Mouse (Mus musculus) hindlimb bud, embryonic 11.5 days (tissue): ENCODE results near the gene 4932414N04Rik.
"Not testable (repeated sequence)": the region's sequence is repeated elsewhere in the genome, so short reads cannot be mapped to it uniquely, and the experiment has no call there.

Experiments used
- DNase-seq: peaks from one replicate; pipeline ENCODE4 v3.0.0-alpha.2; 2012; ENCODE audit warnings: low read depth, low spot score; ENCODE audit errors: extremely low spot score

4932414N04Rik gene

GRCm38 (mm10) chr2:68656186-68656585 is at the start of gene 4932414N04Rik:
TSS of gene 4932414N04Rik (plus strand) at chr2:68656486.
- not testable (repeated sequence) for DNase-seq

GRCm38 (mm10) chr2:68732216-68732615 is 75.9 kb downstream of the 4932414N04Rik start:
- DNase-seq: no peak

GRCm38 (mm10) chr2:68739772-68740739 is 83.8 kb downstream of the 4932414N04Rik start:
- DNase-seq: no peak

- DNase-seq: peak; percentile 14
Measured at GRCm38 (mm10) chr2:68744599-68744998, 88.3 kb downstream of the 4932414N04Rik start.

GRCm38 (mm10) chr2:68756179-68756578 is 99.9 kb downstream of the 4932414N04Rik start:
- DNase-seq: no peak

GRCm38 (mm10) chr2:68756793-68757192 is 100.5 kb downstream of the 4932414N04Rik start:
- peak; percentile 8 for DNase-seq

GRCm38 (mm10) chr2:68765371-68765770 is 109.1 kb downstream of the 4932414N04Rik start:
- no peak for DNase-seq

GRCm38 (mm10) chr2:68767186-68767890 is 111.1 kb downstream of the 4932414N04Rik start:
- no peak for DNase-seq

GRCm38 (mm10) chr2:68782268-68783132 is 126.2 kb downstream of the 4932414N04Rik start:
- DNase-seq: no peak

GRCm38 (mm10) chr2:68783664-68784063 is 127.4 kb downstream of the 4932414N04Rik start:
- not testable (repeated sequence) for DNase-seq

GRCm38 (mm10) chr2:68784710-68785427 is 128.6 kb downstream of the 4932414N04Rik start:
- DNase-seq: no peak

- DNase-seq: no peak
Measured at GRCm38 (mm10) chr2:68787161-68787675, 130.9 kb downstream of the 4932414N04Rik start.

GRCm38 (mm10) chr2:68792296-68792695 is 136.0 kb downstream of the 4932414N04Rik start:
- no peak for DNase-seq

- no peak for DNase-seq
Measured at GRCm38 (mm10) chr2:68793472-68793871, 137.2 kb downstream of the 4932414N04Rik start.

GRCm38 (mm10) chr2:68794181-68794580 is 137.9 kb downstream of the 4932414N04Rik start:
- DNase-seq: no peak

- no peak for DNase-seq
Measured at GRCm38 (mm10) chr2:68794616-68795015, 138.3 kb downstream of the 4932414N04Rik start.

GRCm38 (mm10) chr2:68796011-68796775 is 139.9 kb downstream of the 4932414N04Rik start:
- no peak for DNase-seq

- no peak for DNase-seq
Measured at GRCm38 (mm10) chr2:68797106-68797505, 140.8 kb downstream of the 4932414N04Rik start.
